Mouse (Mus musculus) liver, embryonic 18 days (tissue): ENCODE results near the gene Hcls1. TPM values are rescaled to one million over a fixed set of nuclear protein-coding genes. Genes with fewer than 3 reads are reported as not detected.

ENCODE experiments used
- polyA plus RNA-seq: library from polyadenylated mRNA; depleted of rRNA; stranded (reverse); fragments of >200 nt; gene quantifications from 2 replicates; pipeline ENCODE4 v1.2.3, GENCODE M21; 2012; rRNA removed

The Hcls1 gene
- 21.4 and 23.9 TPM in 2 replicates for polyA plus RNA-seq

DNA sequence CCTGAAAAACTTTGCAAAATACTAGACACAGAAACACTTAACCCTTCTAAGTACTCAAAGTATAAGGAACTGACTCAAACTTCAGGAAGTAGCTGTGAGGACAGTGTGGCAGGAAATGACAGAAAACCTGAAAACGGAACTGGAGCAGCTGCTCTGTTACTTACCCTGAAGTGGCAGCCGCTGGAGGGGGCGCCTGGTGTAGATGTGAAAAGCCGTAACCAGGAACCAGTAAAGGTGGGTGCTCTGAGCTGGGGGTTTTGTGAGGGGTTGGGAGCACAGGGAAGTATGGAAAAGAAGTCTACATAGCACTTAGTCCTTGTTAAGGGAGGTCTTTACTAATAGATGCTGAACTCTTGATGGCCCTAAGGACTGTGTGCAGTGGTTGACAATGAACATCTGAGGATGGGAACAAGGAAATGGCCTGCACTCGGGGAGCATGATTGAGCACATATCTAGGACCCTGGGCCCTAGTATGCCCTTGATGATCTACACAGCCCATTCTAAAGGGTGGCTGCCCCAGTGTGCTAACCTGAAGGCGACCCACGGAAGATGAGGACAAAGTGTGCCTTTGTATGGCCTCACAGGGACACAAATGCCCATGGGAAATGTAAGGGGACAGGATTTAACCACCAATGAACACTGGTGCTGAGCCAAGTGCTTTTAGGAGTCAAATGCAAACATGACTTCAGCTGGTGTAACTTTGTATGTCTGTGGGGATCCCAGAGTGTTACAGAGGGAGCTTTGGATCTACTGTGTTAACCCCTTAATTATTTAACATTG, at the start of gene Hcls1:
Hcls1 (plus strand) TSS at position 143 of the 780 bp plus-strand sequence.

DNA sequence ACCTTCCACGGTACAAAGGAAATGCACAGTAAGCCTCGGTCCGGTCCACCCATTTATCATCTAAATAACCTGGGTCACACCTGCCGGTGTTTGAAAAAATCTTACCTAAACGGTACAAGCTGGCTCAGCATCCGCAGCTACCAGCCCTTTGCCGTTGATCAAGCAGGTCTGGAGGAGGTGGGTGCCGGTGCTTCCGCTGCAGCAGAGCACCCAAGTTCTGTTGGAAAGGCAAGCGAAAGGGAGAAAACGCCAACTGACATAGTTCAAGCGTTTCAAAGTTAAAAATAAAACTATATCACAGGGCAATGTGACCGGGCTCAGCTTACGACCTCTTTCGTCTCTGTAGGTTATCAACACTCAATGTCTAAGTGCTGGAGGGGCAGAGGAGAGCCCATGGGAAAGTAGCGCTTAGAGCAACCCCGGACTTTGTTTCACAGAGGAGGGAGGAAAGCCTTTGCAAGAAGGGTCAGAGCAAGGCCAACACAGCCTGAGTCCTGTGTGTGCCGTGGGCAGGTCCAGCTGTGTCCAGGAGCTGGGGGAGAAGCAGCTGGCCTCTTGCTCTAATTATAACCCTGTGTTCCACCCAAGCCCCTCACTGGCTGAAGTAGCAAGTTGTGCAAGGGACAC, 55.3 kb downstream of the Hcls1 start, which contains the start of gene Fbxo40:
Fbxo40 (minus strand) TSS at position 469 of the 627 bp plus-strand sequence.

GRCm38 (mm10) chr16:37011061-37011921, 76.5 kb downstream of the Hcls1 start, which contains the start of gene Polq:
Gene Polq (plus strand): TSS chr16:37011786.

Other genes starting within 250 kb of the Hcls1 start
- gene Ildr1, start 241.0 kb upstream of the Hcls1 start, polyA plus RNA-seq: 0.36 and 0.41 TPM in 2 replicates
- gene Slc15a2, start 150.0 kb upstream of the Hcls1 start, polyA plus RNA-seq: 0.40 and 2.2 TPM in 2 replicates
- gene Iqcb1, start 106.6 kb upstream of the Hcls1 start, polyA plus RNA-seq: 5.2 and 6.4 TPM in 2 replicates
- gene Eaf2, start 60.0 kb upstream of the Hcls1 start, polyA plus RNA-seq: 0.31 and 0.56 TPM in 2 replicates
- gene Golgb1, start 59.8 kb upstream of the Hcls1 start, polyA plus RNA-seq: 16.2 and 20.4 TPM in 2 replicates
- 0.01 and 0.02 TPM in 2 replicates for gene Fbxo40, start 55.5 kb downstream of the Hcls1 start, polyA plus RNA-seq
- 3.5 and 4.0 TPM in 2 replicates for gene Polq, start 76.8 kb downstream of the Hcls1 start, polyA plus RNA-seq